Mouse (Mus musculus) myocyte (in vitro differentiated cells): ENCODE measurements around the gene Acmsd. TPM values are rescaled to one million over a fixed set of nuclear protein-coding genes. Genes with fewer than 3 reads are reported as not detected.

ENCODE experiments used
- H3K27me3 ChIP-seq: one replicate; pipeline ENCODE4 v1.6.1; 2011; ENCODE audit not compliant: control insufficient read depth, insufficient read depth, insufficient read length
- H3K36me3 ChIP-seq: one replicate; pipeline ENCODE4 v1.6.1; 2011; ENCODE audit not compliant: control insufficient read depth, insufficient read depth
- H3K4me2 ChIP-seq: one replicate; pipeline ENCODE4 v1.6.1; 2011; ENCODE audit warnings: low read depth, control low read depth
- H3K4me3 ChIP-seq: one replicate; pipeline ENCODE4 v1.5.1; 2011; ENCODE audit warnings: mild to moderate bottlenecking, control low read depth, moderate library complexity
- H3K79me2 ChIP-seq: one replicate; pipeline ENCODE4 v1.6.1; 2011; ENCODE audit not compliant: control insufficient read depth, insufficient read depth
- H3ac ChIP-seq: one replicate; pipeline ENCODE4 v1.6.1; 2011; ENCODE audit not compliant: control insufficient read depth, insufficient read length
- CEBPB ChIP-seq: IDR thresholded peaks from 2 replicates; pipeline ENCODE4 v1.6.1; 2011; ENCODE audit warnings: mild to moderate bottlenecking, moderate library complexity; ENCODE audit not compliant: poor library complexity, insufficient read depth, severe bottlenecking
- E2F4 ChIP-seq: IDR thresholded peaks from one replicate; pipeline ENCODE4 v1.6.1; 2011; ENCODE audit warnings: mild to moderate bottlenecking, control low read depth, moderate library complexity; ENCODE audit not compliant: insufficient read depth
- MAX ChIP-seq: IDR thresholded peaks from one replicate; pipeline ENCODE4 v1.6.1; 2011; ENCODE audit warnings: low read depth, mild to moderate bottlenecking, control low read depth
- MYOD1 ChIP-seq, 3 experiments: IDR thresholded peaks; one replicate each; pipeline ENCODE4 v1.6.1; 2011; ENCODE audit warnings: control low read depth in 2 of 3, low read depth in 2 of 3, mild to moderate bottlenecking in 2 of 3, moderate library complexity in 1 of 3; ENCODE audit not compliant: insufficient read length in 2 of 3, control insufficient read depth in 1 of 3
- MYOG ChIP-seq, 3 experiments: IDR thresholded peaks; one replicate each; pipeline ENCODE4 v1.6.1; 2011; ENCODE audit warnings: control low read depth in 2 of 3, low read depth in 2 of 3, mild to moderate bottlenecking in 2 of 3; ENCODE audit not compliant: insufficient read length in 2 of 3, control insufficient read depth in 1 of 3, insufficient read depth in 1 of 3
- POLR2A ChIP-seq: IDR thresholded peaks from one replicate; pipeline ENCODE4 v1.6.1; 2011; ENCODE audit warnings: low read depth, mild to moderate bottlenecking, control low read depth, moderate library complexity; ENCODE audit not compliant: insufficient read length
- POLR2AphosphoS2 ChIP-seq: IDR thresholded peaks from one replicate; pipeline ENCODE4 v1.6.1; 2011; ENCODE audit warnings: low read depth, control low read depth; ENCODE audit not compliant: insufficient read length
- REST ChIP-seq: IDR thresholded peaks from one replicate; pipeline ENCODE4 v1.6.1; 2011; ENCODE audit warnings: mild to moderate bottlenecking, control low read depth, moderate library complexity; ENCODE audit not compliant: insufficient read depth, insufficient read length
- SRF ChIP-seq: IDR thresholded peaks from one replicate; pipeline ENCODE4 v1.6.1; 2011; ENCODE audit warnings: low read depth; ENCODE audit not compliant: control insufficient read depth, insufficient read length
- TCF12 ChIP-seq: IDR thresholded peaks from one replicate; pipeline ENCODE4 v1.6.1; 2011; ENCODE audit warnings: mild to moderate bottlenecking, control low read depth; ENCODE audit not compliant: poor library complexity, insufficient read depth, severe bottlenecking
- TCF3 ChIP-seq: IDR thresholded peaks from one replicate; pipeline ENCODE4 v1.6.1; 2011; ENCODE audit warnings: low read depth, control low read depth; ENCODE audit not compliant: insufficient read length
- USF1 ChIP-seq: IDR thresholded peaks from one replicate; pipeline ENCODE4 v1.6.1; 2011; ENCODE audit warnings: low read depth, mild to moderate bottlenecking, control low read depth, moderate library complexity
- polyA plus RNA-seq: library from polyadenylated mRNA; unstranded; fragments of >200 nt; fragmentation: generic; extraction: Trizol; gene quantifications from one replicate; pipeline ENCODE4 v1.2.1, GENCODE M21; 2012; ENCODE audit warnings: missing spikeins

Acmsd gene
- polyA plus RNA-seq, 1 experiment: not detected

DNA sequence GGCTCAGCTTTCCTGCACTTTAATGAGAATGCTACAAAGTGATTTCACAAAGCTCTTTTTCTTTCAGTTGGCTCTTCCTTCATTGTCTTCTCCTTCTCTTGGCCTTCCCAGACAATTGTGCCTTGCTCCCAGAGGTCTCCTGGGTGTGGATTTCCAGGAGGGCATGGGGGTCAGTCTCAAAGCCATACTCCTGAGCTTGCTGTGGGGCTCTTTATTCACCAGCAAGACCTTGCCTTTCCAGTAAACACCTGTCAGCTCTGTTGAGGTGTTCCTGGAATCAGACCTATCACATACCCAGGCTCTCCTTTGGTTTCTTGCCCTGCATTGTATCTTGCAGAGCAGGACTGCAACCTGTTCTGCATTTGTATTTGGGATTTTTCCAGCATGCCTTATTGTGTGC lies 54.6 kb downstream of the Acmsd start:
- Histone ChIP-seq H3K79me2 (peaks cover 100% of the 10 kb centered on the region), H3K4me2 (no peak overlapping the region), H3K27me3 (no peaks in the 10 kb centered on the region), H3K36me3 (no peaks in the 10 kb centered on the region), H3K4me3 (no peak overlapping the region), H3ac (no peak overlapping the region)
- no peak for TF ChIP-seq CEBPB
- TF ChIP-seq POLR2A: no peak
- TF ChIP-seq MYOG (IDR thresholded peaks at IDR 0.05; ENCODE audit: control insufficient read depth in 1 of 3, insufficient read depth in 1 of 3, insufficient read length in 2 of 3, low read depth in 2 of 3): no peak
- no peak for TF ChIP-seq POLR2AphosphoS2
- no peak for TF ChIP-seq TCF3
- TF ChIP-seq REST: no peak
- TF ChIP-seq MAX: no peak
- no peak for TF ChIP-seq SRF
- TF ChIP-seq MYOD1 (IDR thresholded peaks at IDR 0.05; ENCODE audit: control insufficient read depth in 1 of 3, insufficient read length in 2 of 3, low read depth in 2 of 3): no peak
- no peak for TF ChIP-seq E2F4
- no peak for TF ChIP-seq TCF12
- TF ChIP-seq USF1: no peak

- no peak overlapping the region for H3ac ChIP-seq
- H3K79me2 ChIP-seq: peaks cover 100% of the 10 kb centered on the region
- no peaks in the 10 kb centered on the region for H3K36me3 ChIP-seq
- no peak overlapping the region for H3K4me2 ChIP-seq
- TF ChIP-seq TCF12 (no peak), POLR2A (no peak), MAX (no peak), CEBPB (no peak), TCF3 (no peak), POLR2AphosphoS2 (no peak), SRF (no peak), USF1 (no peak), MYOD1 (IDR thresholded peaks at IDR 0.05; ENCODE audit: control insufficient read depth in 1 of 3, insufficient read length in 2 of 3, low read depth in 2 of 3) (no peak), REST (no peak), MYOG (IDR thresholded peaks at IDR 0.05; ENCODE audit: control insufficient read depth in 1 of 3, insufficient read depth in 1 of 3, insufficient read length in 2 of 3, low read depth in 2 of 3) (no peak), E2F4 (no peak)
- H3K4me3 ChIP-seq: no peak overlapping the region
- no peaks in the 10 kb centered on the region for H3K27me3 ChIP-seq
Observed at GRCm38 (mm10) chr1:127785882-127786281, 56.7 kb downstream of the Acmsd start.

GRCm38 (mm10) chr1:127788943-127789342 lies 59.7 kb downstream of the Acmsd start:
- H3K4me2 ChIP-seq: peak overlapping the region; percentile 22

GRCm38 (mm10) chr1:127793459-127793858 lies 64.2 kb downstream of the Acmsd start:
- Histone ChIP-seq H3ac (no peak overlapping the region), H3K79me2 (peaks cover 69% of the 10 kb centered on the region), H3K4me3 (no peak overlapping the region), H3K36me3 (peaks cover 19% of the 10 kb centered on the region), H3K4me2 (no peak overlapping the region), H3K27me3 (no peaks in the 10 kb centered on the region)
- TF ChIP-seq E2F4 (no peak), MAX (no peak), SRF (no peak), TCF3 (no peak), TCF12 (no peak), REST (no peak), CEBPB (no peak), USF1 (no peak), POLR2AphosphoS2 (no peak), MYOG (IDR thresholded peaks at IDR 0.05; ENCODE audit: control insufficient read depth in 1 of 3, insufficient read depth in 1 of 3, insufficient read length in 2 of 3, low read depth in 2 of 3) (no peak), MYOD1 (IDR thresholded peaks at IDR 0.05; ENCODE audit: control insufficient read depth in 1 of 3, insufficient read length in 2 of 3, low read depth in 2 of 3) (no peak), POLR2A (no peak)

More at GRCm38 (mm10) chr1:127788943-127789342, 59.7 kb downstream of the Acmsd start:
- Histone ChIP-seq H3K79me2 (peaks cover 98% of the 10 kb centered on the region), H3K27me3 (no peaks in the 10 kb centered on the region), H3ac (no peak overlapping the region), H3K4me3 (no peak overlapping the region), H3K36me3 (peaks cover 10% of the 10 kb centered on the region)
- TF ChIP-seq TCF3 (no peak), POLR2A (no peak), MAX (no peak), MYOD1 (IDR thresholded peaks at IDR 0.05; ENCODE audit: control insufficient read depth in 1 of 3, insufficient read length in 2 of 3, low read depth in 2 of 3) (no peak), E2F4 (no peak), CEBPB (no peak), USF1 (no peak), POLR2AphosphoS2 (no peak), MYOG (IDR thresholded peaks at IDR 0.05; ENCODE audit: control insufficient read depth in 1 of 3, insufficient read depth in 1 of 3, insufficient read length in 2 of 3, low read depth in 2 of 3) (no peak), TCF12 (no peak), REST (no peak), SRF (no peak)
